Mouse (Mus musculus) ovary, adult 18-20 months (tissue): Measurements from ENCODE around the gene Pan3.
"Not testable (repeated sequence)": the region's sequence is repeated elsewhere in the genome, so short reads cannot be mapped to it uniquely, and the experiment has no call there.

Experiments
- DNase-seq: peaks from one replicate; pipeline ENCODE4 v3.0.0; 2022; ENCODE audit warnings: low spot score, mixed read lengths

The Pan3 gene

DNA sequence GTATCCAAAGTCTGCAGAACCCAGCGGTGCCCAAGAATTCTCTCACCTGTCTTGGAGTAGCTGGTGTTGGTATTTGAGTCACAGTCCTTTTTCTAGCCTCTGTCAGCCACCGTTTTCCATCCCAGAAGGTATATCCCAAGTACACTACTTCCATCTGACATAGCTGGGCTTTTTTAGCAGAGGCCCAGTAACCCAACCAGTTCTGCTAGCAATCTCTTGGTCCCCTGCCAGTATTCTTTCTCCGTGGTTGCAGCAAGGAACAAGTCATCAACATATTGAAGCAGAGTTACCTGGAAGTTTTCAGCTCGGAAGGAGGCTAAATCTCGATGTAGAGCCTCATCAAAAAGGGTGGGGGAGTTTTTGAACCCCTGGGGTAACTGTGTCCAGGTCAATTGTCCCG, 127.7 kb downstream of the Pan3 start:
- not testable (repeated sequence) for DNase-seq

DNA sequence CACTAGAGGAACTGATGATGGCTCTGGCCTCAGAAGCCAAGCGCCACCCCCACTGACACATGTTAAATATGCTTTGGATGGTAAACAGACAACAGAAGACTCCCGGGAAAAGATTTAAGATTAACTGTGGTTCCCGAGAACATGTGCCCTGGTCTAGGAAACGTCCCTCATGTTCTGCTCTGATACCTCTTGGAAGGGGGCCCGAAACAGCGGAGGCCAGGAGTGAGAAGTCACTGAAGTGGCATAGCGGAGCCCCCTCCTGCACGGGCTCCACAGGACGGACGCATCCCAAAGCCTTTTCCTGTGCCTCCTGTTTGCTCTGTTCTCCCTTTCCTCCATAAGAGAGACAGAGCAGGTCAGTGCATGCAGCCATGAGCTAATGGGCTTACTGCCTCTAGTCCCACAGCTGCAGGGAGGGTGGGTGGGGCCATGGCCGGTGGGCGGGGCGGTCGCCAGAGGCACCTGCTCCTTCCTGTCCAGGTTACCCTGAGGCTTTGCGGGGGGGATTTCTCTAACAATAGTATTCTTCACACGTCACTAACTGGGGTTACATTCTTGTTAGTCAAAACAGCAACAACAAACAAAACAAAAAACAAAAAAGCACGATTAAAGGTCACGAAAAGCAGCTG, 133.7 kb downstream of the Pan3 start:
- no peak for DNase-seq

- no peak for DNase-seq
Measured at GRCm38 (mm10) chr5:147564140-147564590, 134.2 kb downstream of the Pan3 start.

DNA sequence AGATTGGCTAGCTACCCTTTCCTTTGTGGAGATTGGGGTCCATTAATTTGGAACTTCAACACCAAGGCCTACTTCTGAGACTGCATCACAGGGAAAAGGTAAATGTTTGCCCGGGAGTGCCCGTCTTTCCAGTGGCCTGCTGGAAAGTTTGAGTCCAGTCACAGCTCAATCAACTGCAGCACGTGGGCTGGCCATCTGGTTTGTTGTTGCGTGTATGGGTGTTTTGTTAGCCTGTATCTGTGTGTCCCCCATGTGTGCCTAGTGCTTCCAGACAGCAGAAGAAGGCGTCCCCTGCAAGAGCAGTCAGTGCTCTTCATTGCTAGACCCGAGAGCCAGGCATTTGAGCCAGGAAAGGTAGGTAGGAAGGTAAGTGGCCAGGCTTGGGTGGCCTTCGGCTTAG, 135.5 kb downstream of the Pan3 start:
- no peak for DNase-seq

- no peak for DNase-seq
Measured at GRCm38 (mm10) chr5:147566335-147566734, 136.4 kb downstream of the Pan3 start.

DNA sequence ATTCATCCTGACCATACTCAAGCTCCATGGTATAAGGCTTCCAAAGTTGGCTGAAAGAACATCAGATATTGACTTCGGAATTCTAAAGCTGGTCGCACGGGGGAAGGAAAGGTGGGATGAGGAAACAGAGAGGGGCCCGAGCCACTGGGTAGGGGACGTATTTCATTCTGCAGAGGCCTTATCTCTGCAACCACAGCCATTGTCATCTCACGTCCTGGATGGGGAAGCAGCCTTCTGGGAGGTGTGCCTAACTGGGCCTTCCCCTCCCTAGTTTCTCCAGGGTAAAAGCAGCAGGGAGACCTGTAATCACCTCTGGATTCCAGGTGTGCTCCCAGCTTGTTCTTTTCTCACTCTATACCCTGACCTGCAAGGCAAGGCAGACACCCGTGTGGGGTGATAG, 142.7 kb downstream of the Pan3 start:
- DNase-seq, result no peak

GRCm38 (mm10) chr5:147573555-147573954, 143.6 kb downstream of the Pan3 start:
- DNase-seq, result no peak

- no peak for DNase-seq
Measured at GRCm38 (mm10) chr5:147574517-147574916, 144.6 kb downstream of the Pan3 start.

GRCm38 (mm10) chr5:147577003-147577402, 147.0 kb downstream of the Pan3 start:
- DNase-seq, result no peak

DNA sequence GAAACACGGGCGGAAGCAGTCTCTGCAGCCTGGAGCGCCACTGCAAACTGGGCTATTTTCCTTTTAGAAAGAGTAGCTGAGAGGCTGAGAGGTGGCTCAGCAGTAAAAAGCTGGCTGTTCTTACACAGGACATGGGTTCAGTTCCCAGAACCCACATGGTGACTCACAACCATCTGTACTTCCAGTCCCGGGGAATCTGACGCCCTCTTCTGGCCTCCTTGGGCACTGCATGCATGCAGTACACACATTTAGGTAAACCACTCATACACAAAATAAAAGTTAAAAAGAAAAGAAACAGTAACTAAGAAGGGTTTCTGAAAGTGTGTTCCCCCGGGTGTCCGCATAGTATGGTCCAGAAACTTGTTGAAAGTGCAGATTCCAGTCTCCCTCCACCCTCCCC, 149.2 kb downstream of the Pan3 start:
- no peak for DNase-seq

DNA sequence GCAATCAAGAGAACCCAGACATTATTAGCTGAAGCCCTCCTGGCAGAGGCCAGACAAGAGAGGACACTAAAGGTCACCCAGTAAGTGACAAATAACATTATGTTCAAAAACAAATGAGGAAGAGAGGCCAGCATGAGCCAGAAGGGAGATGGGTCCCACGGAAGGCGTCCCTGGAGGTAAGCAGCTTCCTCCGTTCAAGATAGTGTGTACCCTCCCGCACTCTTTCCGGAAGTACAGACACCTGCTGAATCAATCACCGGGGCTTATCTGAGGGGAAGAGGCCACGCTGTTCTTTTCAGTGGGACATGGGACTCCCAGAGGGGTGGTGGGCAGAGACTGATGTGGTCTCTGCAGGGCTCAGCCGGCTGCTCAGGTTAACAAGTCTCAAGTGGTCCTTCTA, 149.7 kb downstream of the Pan3 start:
- no peak for DNase-seq

GRCm38 (mm10) chr5:147580181-147580580, 150.2 kb downstream of the Pan3 start:
- no peak for DNase-seq

DNA sequence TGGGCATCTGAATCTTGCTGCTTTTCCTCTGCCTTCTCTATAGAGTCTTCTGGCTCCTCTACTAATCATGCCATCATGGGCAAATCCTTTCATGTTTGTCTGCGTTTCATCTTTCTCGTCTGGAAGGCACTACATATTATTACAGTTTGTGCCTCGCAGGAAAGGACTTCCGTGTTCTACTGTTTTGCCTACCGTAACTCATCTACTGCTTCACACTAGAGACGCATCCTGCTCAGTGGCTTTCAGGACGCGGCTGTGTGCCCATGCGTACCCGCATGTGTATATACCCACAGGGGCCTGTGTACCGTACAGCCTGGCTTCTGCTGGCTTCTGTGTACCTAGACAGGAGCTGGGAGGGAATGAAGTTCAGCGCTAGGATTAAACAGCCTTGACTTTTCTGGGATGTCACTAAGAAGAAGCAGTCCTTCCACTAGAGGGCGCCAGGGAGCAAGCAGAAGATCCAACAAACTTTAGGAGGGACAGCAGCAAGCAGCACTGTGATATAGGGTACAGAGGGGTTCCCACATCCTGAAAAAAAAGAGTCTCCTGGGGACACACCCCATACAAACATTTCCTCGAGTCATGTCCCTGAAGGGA, 153.8 kb downstream of the Pan3 start:
- no peak for DNase-seq

GRCm38 (mm10) chr5:147584648-147585047, 154.7 kb downstream of the Pan3 start:
- DNase-seq, result no peak

DNA sequence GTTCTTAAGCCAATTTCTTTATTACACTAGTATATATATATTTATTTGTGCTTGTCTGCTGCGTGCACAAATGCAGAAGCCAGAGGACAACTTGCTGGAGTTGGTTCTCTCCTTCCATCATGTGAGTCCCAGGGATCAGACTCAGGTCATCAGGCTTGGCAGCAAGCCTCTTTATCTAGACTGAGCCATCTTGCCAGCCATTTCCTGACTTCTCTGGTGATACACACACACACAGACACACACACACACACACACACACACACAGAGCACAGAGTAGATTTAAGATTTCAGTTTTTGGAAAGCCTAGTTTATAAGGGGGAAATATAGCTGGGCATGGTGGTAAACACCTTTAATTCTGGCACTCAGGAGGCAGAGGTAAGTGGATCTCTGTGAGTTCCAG, 155.1 kb downstream of the Pan3 start:
- no peak for DNase-seq

GRCm38 (mm10) chr5:147589814-147590213, 159.9 kb downstream of the Pan3 start:
- DNase-seq, result no peak

DNA sequence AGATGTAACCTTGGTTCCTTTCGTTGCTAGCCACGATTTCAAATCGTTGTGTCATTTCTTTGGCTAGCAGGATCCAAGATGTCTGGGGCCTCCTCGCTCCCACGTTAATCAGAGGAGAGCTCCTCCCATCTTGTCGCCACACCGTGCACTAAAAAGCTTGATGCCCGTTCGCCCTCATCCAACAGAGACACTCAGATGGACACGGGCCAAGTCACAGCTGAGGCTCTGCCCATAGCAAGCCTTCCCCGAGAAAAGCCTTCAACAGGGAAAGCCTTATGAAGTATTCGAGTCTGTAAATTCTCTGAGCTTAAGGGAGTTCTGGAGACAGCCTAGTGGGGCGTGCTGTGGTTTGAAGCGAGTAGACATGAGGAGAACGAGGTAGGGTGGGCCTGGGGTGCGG, 167.9 kb downstream of the Pan3 start:
- DNase-seq, result no peak
